Mouse (Mus musculus): ENCODE data around the gene Cnst.

DNA sequence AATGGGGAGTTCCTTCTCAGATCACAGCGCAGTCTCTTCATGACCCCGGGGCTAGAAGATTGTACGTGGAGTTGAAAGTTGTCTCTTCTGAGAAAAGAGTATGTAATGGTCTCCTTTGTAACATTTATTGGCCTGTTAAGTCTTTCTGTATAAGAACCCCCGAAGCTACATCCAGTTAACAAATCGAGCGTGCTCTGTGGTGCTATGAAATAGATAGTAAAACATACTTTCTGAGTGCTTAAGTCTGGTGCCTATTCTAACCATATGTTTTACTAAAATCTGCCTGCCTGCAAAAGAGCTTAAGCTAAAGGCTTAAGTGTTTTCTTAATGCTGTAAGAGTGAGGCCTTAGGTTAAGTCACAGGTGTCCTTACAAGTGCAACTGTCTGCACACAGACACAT, 66.2 kb downstream of the Cnst start:
- TF ChIP-seq CTCF (IDR thresholded peaks at IDR 0.05; ENCODE audit: borderline replicate concordance, control insufficient read depth, extremely low read depth, insufficient read depth, low read length, poor library complexity) (no peak), POLR2A (IDR thresholded peaks at IDR 0.05; ENCODE audit: control insufficient read depth, extremely low read depth, insufficient read depth, low read length, poor library complexity) (no peak)

Data from thymus, adult 2 months (tissue).